Mouse (Mus musculus) adrenal gland, adult 8-10 months (tissue): ENCODE measurements around the gene Zfhx3. TPM values are rescaled to one million over a fixed set of nuclear protein-coding genes. Genes with fewer than 3 reads are reported as not detected.

ENCODE experiments used
- DNase-seq: peaks from one replicate; pipeline ENCODE4 v3.0.0; 2022
- total RNA-seq, 4 experiments: library from RNA; stranded (reverse); gene quantifications; 2 replicates each; pipeline ENCODE4 v1.2.4; 2022

The Zfhx3 gene
- total RNA-seq, 4 experiments from 2014 or later: 40.3 to 85.2 (median 55.1) TPM

DNA sequence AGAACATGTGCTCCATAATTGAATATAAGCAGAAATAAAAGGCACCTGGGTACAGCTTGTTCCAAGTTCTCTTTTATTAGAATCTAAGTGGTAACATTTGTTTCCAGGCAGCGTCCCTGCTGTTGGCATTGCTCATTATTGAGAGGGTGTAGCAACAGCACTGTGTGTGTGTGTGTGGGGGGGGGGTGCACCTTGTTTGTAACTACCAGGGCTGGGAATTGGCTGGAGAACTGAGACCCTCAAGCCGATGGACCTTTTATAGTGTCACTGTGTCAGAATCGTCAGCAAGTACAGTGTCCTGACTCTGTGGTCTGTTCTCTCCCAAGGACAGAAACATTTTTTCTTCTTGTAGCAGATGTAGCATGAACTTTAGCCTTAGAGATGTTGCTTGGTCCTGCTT is 77.2 kb downstream of the Zfhx3 start:
- DNase-seq: no peak

GRCm38 (mm10) chr8:108022404-108022803 is 80.0 kb downstream of the Zfhx3 start:
- DNase-seq: no peak

- DNase-seq: no peak
Observed at GRCm38 (mm10) chr8:108024331-108024730, 81.9 kb downstream of the Zfhx3 start.

GRCm38 (mm10) chr8:108025249-108025648 is 82.8 kb downstream of the Zfhx3 start:
- no peak for DNase-seq

DNA sequence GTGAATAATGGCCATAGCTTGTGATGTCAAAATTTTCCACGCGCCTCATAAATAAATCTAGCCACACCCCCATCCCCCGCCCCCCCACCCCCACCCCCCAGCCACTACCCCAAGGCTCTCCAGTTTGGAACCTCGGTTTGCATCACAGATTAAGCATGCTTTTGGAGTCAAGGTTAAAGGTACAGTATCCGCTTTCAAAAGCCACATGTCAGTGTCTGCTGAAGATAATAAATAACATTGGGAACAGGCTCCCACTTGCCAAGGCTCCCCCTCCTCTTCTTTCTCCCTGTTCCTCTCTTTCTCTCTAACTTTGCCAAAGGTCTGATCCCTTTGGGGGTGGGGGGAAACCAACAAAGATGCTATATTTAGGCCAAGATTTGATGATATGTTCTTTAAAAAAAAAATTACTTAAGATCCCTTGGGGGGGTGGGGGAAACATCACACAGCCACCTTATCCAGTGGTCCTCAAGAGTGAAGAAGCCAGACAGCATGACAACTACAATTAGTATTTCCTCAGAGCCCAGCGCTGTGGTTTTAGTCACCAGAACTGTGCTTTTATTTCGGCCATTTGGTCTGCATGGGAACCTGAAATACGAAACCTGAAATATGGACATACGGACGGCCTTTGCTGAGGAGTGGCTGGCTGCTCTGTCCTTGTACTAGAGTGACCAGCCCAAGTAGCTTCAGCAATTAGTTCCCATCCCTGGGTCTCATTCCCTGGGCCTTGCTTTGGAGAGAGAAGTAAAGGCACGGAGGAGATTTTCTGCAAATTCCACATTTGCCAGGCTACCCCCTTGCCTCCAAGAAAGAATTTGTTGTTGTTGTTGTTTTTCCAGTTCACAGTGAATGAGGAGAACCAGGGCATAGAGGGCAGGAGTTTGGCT is 84.4 kb downstream of the Zfhx3 start:
- no peak for DNase-seq

- DNase-seq: no peak
Observed at GRCm38 (mm10) chr8:108027561-108028025, 85.1 kb downstream of the Zfhx3 start.

DNA sequence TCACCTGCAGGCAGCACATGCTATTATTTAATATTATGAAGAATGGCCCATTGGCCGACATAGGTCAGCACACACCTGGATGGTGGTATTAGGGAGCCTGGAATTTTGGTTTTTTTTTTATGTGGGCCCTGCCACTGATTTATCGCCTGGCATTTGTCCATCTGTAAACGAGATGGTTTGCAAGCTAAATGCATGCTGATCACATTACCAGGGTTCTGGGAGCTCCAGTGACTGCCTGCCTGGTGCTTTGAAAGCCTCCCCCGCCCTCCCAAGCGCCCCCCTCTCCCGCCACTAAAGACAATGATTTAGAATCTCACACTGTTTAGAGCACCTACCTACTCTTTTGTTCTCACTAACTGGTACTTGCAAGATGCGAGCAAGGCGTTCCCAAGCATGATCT is 86.0 kb downstream of the Zfhx3 start:
- no peak for DNase-seq

GRCm38 (mm10) chr8:108031159-108031558 is 88.7 kb downstream of the Zfhx3 start:
- no peak for DNase-seq

GRCm38 (mm10) chr8:108034070-108034469 is 91.6 kb downstream of the Zfhx3 start:
- DNase-seq: no peak

DNA sequence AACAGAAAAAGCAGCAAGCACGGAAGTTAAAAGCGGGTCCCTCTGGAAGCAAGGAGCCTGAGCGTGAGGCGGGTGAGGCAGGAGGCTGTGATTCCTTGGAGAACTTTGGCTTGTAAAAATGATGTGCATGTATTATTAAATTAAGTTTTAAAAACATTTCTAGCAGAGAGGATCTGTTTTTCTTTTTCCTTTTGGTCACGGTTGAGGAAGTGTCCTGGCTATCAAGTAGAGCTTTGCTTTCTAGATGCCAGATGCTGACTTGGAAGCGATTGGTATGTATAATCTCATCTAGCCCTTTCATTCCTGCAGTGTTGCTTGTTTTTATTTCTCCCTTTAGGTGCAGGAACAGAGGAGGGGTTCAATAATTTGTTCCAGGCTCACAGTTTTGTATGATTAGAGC is 92.3 kb downstream of the Zfhx3 start:
- no peak for DNase-seq

DNA sequence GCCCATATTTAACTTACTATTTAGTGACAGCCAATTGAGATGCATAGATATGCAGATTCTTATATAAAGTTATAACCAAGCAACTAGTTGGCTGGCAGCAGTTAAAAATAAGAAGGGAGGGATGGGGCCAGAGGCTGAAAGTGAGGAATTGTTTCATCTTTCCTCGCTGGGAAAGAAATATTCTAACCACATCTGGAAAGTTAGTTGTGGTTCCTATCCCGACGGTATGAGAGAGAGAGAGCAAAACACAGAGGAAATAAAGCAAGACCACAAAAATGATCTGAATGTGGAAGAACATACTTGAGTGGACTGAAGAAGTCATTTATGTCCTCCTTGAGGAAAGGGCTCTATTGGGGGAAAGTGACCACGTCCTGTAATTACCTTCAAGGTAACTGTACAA is 101.2 kb downstream of the Zfhx3 start:
- DNase-seq: no peak

DNA sequence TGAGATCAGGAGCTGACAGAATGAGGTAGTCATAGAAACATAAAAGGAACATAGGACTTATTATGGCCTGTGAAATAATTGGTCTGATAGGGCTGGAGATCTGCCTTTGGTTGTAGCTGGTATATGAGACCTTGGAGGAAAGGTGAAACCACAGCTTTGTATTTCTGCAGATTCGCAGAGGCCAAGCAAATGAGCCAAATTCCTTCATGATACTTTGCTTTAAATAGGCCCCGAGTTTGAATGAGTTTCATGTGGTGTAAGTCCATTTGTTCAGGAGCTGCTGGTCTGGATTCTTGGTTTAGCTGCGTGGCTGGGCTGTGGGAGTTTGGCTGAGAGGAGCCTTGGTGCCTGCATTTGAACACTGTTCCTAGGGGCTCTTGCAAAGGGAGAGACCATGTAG is 101.7 kb downstream of the Zfhx3 start:
- no peak for DNase-seq

- no peak for DNase-seq
Observed at GRCm38 (mm10) chr8:108056241-108056640, 113.8 kb downstream of the Zfhx3 start.

- DNase-seq: no peak
Observed at GRCm38 (mm10) chr8:108061972-108062371, 119.5 kb downstream of the Zfhx3 start.

- no peak for DNase-seq
Observed at GRCm38 (mm10) chr8:108067111-108067510, 124.7 kb downstream of the Zfhx3 start.

DNA sequence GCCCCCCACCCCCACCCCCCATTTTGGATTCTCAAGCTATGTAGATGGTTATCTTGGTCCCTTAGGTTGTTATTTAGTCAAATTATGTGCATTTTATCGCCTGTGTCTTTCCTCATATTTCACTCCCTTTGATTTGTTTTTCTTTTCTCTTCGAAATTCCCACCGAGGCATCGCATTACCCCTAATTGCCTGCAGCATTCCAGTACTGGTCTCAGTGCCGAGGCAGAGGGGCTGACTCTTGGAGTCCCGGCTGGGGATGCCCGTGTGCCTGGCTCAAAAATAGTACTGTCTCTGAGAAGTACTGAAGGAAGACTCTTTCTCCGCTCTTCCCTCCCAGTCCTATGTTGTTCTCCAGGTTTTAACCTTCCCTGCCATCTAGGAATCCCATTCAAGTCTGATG is 125.8 kb downstream of the Zfhx3 start:
- DNase-seq: no peak

- DNase-seq: no peak
Observed at GRCm38 (mm10) chr8:108070438-108070837, 128.0 kb downstream of the Zfhx3 start.

- DNase-seq: no peak
Observed at GRCm38 (mm10) chr8:108072126-108072746, 129.8 kb downstream of the Zfhx3 start.

DNA sequence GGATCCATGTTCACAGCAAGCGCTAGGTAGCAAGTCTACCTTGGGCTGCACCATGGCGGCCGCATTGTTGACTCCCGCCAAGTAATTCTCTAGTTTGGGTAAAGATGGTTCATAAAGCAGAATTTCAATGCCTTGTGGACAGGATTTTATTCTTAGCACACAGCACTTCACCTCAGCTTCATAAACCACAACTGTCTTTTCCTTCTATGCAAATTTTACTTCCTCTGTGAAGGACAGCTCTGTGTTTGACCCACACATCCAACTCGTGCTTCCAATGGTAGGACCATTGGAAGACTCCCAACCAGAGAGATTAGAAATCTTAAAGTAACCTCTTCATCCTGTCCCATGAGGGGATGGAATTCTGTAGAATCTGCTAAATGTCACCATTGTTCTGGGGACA is 130.4 kb downstream of the Zfhx3 start:
- DNase-seq: no peak

GRCm38 (mm10) chr8:108075176-108075575 is 132.7 kb downstream of the Zfhx3 start:
- peak; percentile 13 for DNase-seq

DNA sequence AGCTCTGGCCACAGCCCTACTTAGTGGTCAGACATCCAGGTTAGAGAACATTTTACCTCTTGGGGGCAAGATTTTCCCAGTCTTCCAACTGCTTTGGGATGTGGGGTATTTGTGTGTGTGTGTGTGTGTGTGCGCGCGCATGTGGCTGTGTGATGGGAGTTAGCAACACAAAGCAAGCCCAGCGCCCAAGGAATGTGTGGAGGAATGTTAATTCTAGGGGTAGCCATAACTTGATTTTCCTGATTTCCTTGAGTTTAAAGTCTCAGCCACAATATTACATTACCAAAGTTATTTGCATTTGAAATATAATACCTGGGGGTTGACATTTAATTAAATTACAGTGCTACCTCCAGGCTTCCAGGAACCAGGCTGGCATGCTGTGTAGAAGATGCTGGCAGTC is 136.3 kb downstream of the Zfhx3 start:
- no peak for DNase-seq

GRCm38 (mm10) chr8:108086913-108087312 is 144.5 kb downstream of the Zfhx3 start:
- DNase-seq: no peak

GRCm38 (mm10) chr8:108089632-108090031 is 147.2 kb downstream of the Zfhx3 start:
- DNase-seq: no peak

- no peak for DNase-seq
Observed at GRCm38 (mm10) chr8:108098598-108098997, 156.2 kb downstream of the Zfhx3 start.
